Mouse (Mus musculus) CD4-positive naive resting alpha-beta T cell, adult 57 days (primary cell): ENCODE results near the gene Klk13. TPM values are rescaled to one million over a fixed set of nuclear protein-coding genes. Genes with fewer than 3 reads are reported as not detected.

ENCODE experiments used
- total RNA-seq: library from RNA; stranded (reverse); gene quantifications from one replicate; pipeline ENCODE4 v1.2.4, GENCODE M21; 2023

Gene Klk13
- total RNA-seq: not detected

GRCm38 (mm10) chr7:43712267-43712666 is at the start of gene Klk13:
Klk13 (plus strand) TSS chr7:43712567.

GRCm38 (mm10) chr7:43671809-43672580 is 40.4 kb upstream of the Klk13 start, which contains the start of gene Ctu1:
Ctu1 (plus strand) TSS chr7:43672016.

DNA sequence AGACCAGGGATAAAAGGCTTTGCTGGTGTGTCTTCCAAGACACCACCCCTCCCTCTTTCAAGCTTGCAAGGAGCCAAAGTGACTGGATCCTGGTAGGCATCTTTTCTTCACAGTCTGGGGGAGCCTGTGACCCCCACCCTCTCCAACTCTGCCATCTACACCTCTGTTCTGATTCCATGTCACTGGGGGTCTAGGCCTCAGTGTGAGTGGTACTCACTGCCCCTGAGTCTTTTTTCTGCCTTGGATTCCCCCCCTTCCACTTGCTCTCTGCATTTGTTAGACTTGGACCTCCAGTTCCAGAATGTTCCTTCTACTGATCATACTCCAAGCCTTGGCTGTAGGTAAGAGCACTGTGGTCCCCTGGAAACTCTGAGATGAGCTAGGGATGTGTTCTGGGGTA is 22.2 kb upstream of the Klk13 start, which contains the start of gene Klk14:
Gene Klk14 (plus strand): TSS at position 301 of the 400 bp plus-strand sequence.

DNA sequence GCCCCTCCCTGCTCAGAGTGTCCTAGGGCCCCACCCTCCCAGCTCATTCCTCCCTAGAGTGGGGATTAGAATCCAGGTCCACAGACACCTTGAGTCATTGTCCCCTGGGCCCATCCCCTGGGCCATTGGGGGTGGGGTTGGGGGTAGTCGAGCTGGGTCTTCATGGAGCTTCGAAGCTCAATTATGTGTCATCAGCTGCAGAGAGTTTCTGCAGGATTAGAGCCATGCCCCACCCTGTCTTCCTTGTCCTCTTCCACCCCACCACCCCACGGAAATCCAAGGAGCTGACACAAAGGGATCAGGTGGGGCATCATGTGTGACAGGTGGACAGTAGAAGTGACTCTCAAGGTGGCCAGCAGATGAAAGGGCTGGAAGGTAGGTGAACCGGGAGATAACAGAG is 56.2 kb downstream of the Klk13 start, which contains the start of gene Klk12:
Gene Klk12 (plus strand): TSS at position 301 of the 400 bp plus-strand sequence.

GRCm38 (mm10) chr7:43774364-43774763 is 62.0 kb downstream of the Klk13 start, which contains the start of gene Klk11:
Klk11 (plus strand) TSS chr7:43774604.

Other genes with a start within 250 kb of the Klk13 start
- 2.2 TPM for gene Vsig10l, start 249.4 kb upstream of the Klk13 start, total RNA-seq
- not detected for gene Iglon5, start 222.5 kb upstream of the Klk13 start, total RNA-seq
- not detected for gene 4931406B18Rik, start 206.6 kb upstream of the Klk13 start, total RNA-seq
- 1.2 TPM for gene Cd33, start 168.1 kb upstream of the Klk13 start, total RNA-seq
- gene Zfp658, start 150.3 kb upstream of the Klk13 start, total RNA-seq: 7.1 TPM
- 10.3 TPM for gene Zfp719, start 133.0 kb upstream of the Klk13 start, total RNA-seq
- not detected for gene Zfp819, start 105.4 kb upstream of the Klk13 start, total RNA-seq
- not detected for gene Ceacam18, start 77.9 kb upstream of the Klk13 start, total RNA-seq
- gene Siglece, start 52.4 kb upstream of the Klk13 start, total RNA-seq: 2.2 TPM
- gene Ctu1, start 40.6 kb upstream of the Klk13 start, total RNA-seq: 9.4 TPM
- not detected for gene Klk14, start 22.1 kb upstream of the Klk13 start, total RNA-seq
- not detected for gene Klk12, start 56.3 kb downstream of the Klk13 start, total RNA-seq
- gene Klk11, start 62.0 kb downstream of the Klk13 start, total RNA-seq: not detected
- gene Klk10, start 68.5 kb downstream of the Klk13 start, total RNA-seq: not detected
- not detected for gene Klk9, start 79.3 kb downstream of the Klk13 start, total RNA-seq
- gene Klk8, start 85.0 kb downstream of the Klk13 start, total RNA-seq: 123 TPM
- 0.41 TPM for gene Klk7, start 98.7 kb downstream of the Klk13 start, total RNA-seq
- not detected for gene Klk6, start 111.9 kb downstream of the Klk13 start, total RNA-seq
- not detected for gene Klk5, start 129.4 kb downstream of the Klk13 start, total RNA-seq
- gene Klk4, start 168.6 kb downstream of the Klk13 start, total RNA-seq: not detected
- not detected for gene Klk15, start 221.2 kb downstream of the Klk13 start, total RNA-seq
- gene Klk1b8, start 238.1 kb downstream of the Klk13 start, total RNA-seq: not detected